Mouse (Mus musculus): ENCODE measurements around the gene Gpalpp1. TPM values are rescaled to one million over a fixed set of nuclear protein-coding genes. Genes with fewer than 3 reads are reported as not detected.

Gene Gpalpp1
- total RNA-seq, 1 experiment = 7.9 TPM

- H3K9ac ChIP-seq (ENCODE audit: insufficient read depth, low read depth, low read length, poor library complexity, severe bottlenecking) = peak overlapping the region; percentile 67; the same call in 1 of the 2 replicates
- in situ Hi-C loops (cut with MboI; ENCODE audit: low sequenced_read_pairs in 2 of 2, unreplicated experiment in 2 of 2) = loop anchor here (25.0 kb wide), 1 partner anchor 194 kb away; no protein-coding TSS in a partner anchor
- TF ChIP-seq CHD2 (IDR thresholded peaks at IDR 0.05; ENCODE audit: low read depth, low read length) (no peak), MAFK (IDR thresholded peaks at IDR 0.05; ENCODE audit: insufficient read depth, low read depth, low read length) (no peak), HCFC1 (IDR thresholded peaks at IDR 0.05; ENCODE audit: borderline replicate concordance, insufficient read depth, low read length) (no peak), ZC3H11A (IDR thresholded peaks at IDR 0.05; ENCODE audit: borderline replicate concordance, low read depth, low read length) (no peak), ZNF384 (IDR thresholded peaks at IDR 0.05; ENCODE audit: low read depth, low read length) (no peak)
These were observed 29.1 kb downstream of the Gpalpp1 start for GRCm38 (mm10) chr14:76081451-76081850.

GRCm38 (mm10) chr14:76077088-76077491 is 33.5 kb downstream of the Gpalpp1 start:
- H3K27ac ChIP-seq (ENCODE audit: insufficient read depth, low read depth, low read length, poor library complexity, severe bottlenecking) = no peak overlapping the region
- H3K9me3 ChIP-seq (ENCODE audit: control insufficient read depth, insufficient read depth, low read depth, low read length) = no peaks in the 10 kb centered on the region
- in situ Hi-C loops (cut with MboI; ENCODE audit: low sequenced_read_pairs in 2 of 2, unreplicated experiment in 2 of 2) = loop anchor here (25.0 kb wide), 1 partner anchor 190 kb away; no protein-coding TSS in a partner anchor
- DNase-seq (ENCODE audit: low read depth, low spot score) = peak; percentile 46
- H3K4me3 ChIP-seq (ENCODE audit: insufficient read depth in 1 of 2, low read depth in 1 of 2, low read length in 2 of 2, poor library complexity in 1 of 2, severe bottlenecking in 1 of 2) = no peak overlapping the region
- no peak overlapping the region for H3K9ac ChIP-seq (ENCODE audit: insufficient read depth, low read depth, low read length, poor library complexity, severe bottlenecking)
- TF ChIP-seq HCFC1 (IDR thresholded peaks at IDR 0.05; ENCODE audit: borderline replicate concordance, insufficient read depth, low read length) (no peak), MAFK (IDR thresholded peaks at IDR 0.05; ENCODE audit: insufficient read depth, low read depth, low read length) (no peak), ZC3H11A (IDR thresholded peaks at IDR 0.05; ENCODE audit: borderline replicate concordance, low read depth, low read length) (peak; percentile 92), CHD2 (IDR thresholded peaks at IDR 0.05; ENCODE audit: low read depth, low read length) (no peak), ZNF384 (IDR thresholded peaks at IDR 0.05; ENCODE audit: low read depth, low read length) (no peak)
- H3K4me1 ChIP-seq (ENCODE audit: control insufficient read depth in 2 of 2, insufficient read depth in 2 of 2, low read length in 2 of 2, poor library complexity in 1 of 2) = peaks cover 8 to 11% of the 10 kb centered on the region in 2 experiments
- no peaks in the 10 kb centered on the region for H3K36me3 ChIP-seq (ENCODE audit: control insufficient read depth, insufficient read depth, low read length, poor library complexity, severe bottlenecking)

More at GRCm38 (mm10) chr14:76081451-76081850, 29.1 kb downstream of the Gpalpp1 start:
- H3K9me3 ChIP-seq (ENCODE audit: control insufficient read depth, insufficient read depth, low read depth, low read length) = no peaks in the 10 kb centered on the region
- peak; percentile 63 for DNase-seq (ENCODE audit: low read depth, low spot score)
- no peaks in the 10 kb centered on the region for H3K36me3 ChIP-seq (ENCODE audit: control insufficient read depth, insufficient read depth, low read length, poor library complexity, severe bottlenecking)
- peak overlapping the region; percentile 26 to 37; a peak in 3 of 4 replicates for H3K4me3 ChIP-seq (ENCODE audit: insufficient read depth in 1 of 2, low read depth in 1 of 2, low read length in 2 of 2, poor library complexity in 1 of 2, severe bottlenecking in 1 of 2)
- H3K4me1 ChIP-seq (ENCODE audit: control insufficient read depth in 2 of 2, insufficient read depth in 2 of 2, low read length in 2 of 2, poor library complexity in 1 of 2) = peaks cover 19 to 22% of the 10 kb centered on the region in 2 experiments
- peak overlapping the region; percentile 54; the same call in 1 of the 2 replicates for H3K27ac ChIP-seq (ENCODE audit: insufficient read depth, low read depth, low read length, poor library complexity, severe bottlenecking)

GRCm38 (mm10) chr14:76076602-76077001 is 34.0 kb downstream of the Gpalpp1 start:
- no peak for DNase-seq (ENCODE audit: low read depth, low spot score)
- in situ Hi-C loops (cut with MboI; ENCODE audit: low sequenced_read_pairs in 2 of 2, unreplicated experiment in 2 of 2) = loop anchor here (25.0 kb wide), 1 partner anchor 189 kb away; no protein-coding TSS in a partner anchor
- TF ChIP-seq ZC3H11A (IDR thresholded peaks at IDR 0.05; ENCODE audit: borderline replicate concordance, low read depth, low read length) = no peak
- no peak for TF ChIP-seq ZNF384 (IDR thresholded peaks at IDR 0.05; ENCODE audit: low read depth, low read length)
- no peak for TF ChIP-seq HCFC1 (IDR thresholded peaks at IDR 0.05; ENCODE audit: borderline replicate concordance, insufficient read depth, low read length)
- TF ChIP-seq MAFK (IDR thresholded peaks at IDR 0.05; ENCODE audit: insufficient read depth, low read depth, low read length) = no peak
- TF ChIP-seq CHD2 (IDR thresholded peaks at IDR 0.05; ENCODE audit: low read depth, low read length) = no peak
- no peak overlapping the region for H3K27ac ChIP-seq (ENCODE audit: insufficient read depth, low read depth, low read length, poor library complexity, severe bottlenecking)
- no peaks in the 10 kb centered on the region for H3K9me3 ChIP-seq (ENCODE audit: control insufficient read depth, insufficient read depth, low read depth, low read length)
- no peak overlapping the region for H3K9ac ChIP-seq (ENCODE audit: insufficient read depth, low read depth, low read length, poor library complexity, severe bottlenecking)
- no peak overlapping the region for H3K4me3 ChIP-seq (ENCODE audit: insufficient read depth in 1 of 2, low read depth in 1 of 2, low read length in 2 of 2, poor library complexity in 1 of 2, severe bottlenecking in 1 of 2)
- H3K36me3 ChIP-seq (ENCODE audit: control insufficient read depth, insufficient read depth, low read length, poor library complexity, severe bottlenecking) = no peaks in the 10 kb centered on the region
- H3K4me1 ChIP-seq (ENCODE audit: control insufficient read depth in 2 of 2, insufficient read depth in 2 of 2, low read length in 2 of 2, poor library complexity in 1 of 2) = peaks cover 7 to 9% of the 10 kb centered on the region in 2 experiments

GRCm38 (mm10) chr14:76075721-76076120 is 34.8 kb downstream of the Gpalpp1 start:
- TF ChIP-seq HCFC1 (IDR thresholded peaks at IDR 0.05; ENCODE audit: borderline replicate concordance, insufficient read depth, low read length) (no peak), ZNF384 (IDR thresholded peaks at IDR 0.05; ENCODE audit: low read depth, low read length) (no peak), CHD2 (IDR thresholded peaks at IDR 0.05; ENCODE audit: low read depth, low read length) (no peak), ZC3H11A (IDR thresholded peaks at IDR 0.05; ENCODE audit: borderline replicate concordance, low read depth, low read length) (no peak), MAFK (IDR thresholded peaks at IDR 0.05; ENCODE audit: insufficient read depth, low read depth, low read length) (no peak)
- Histone ChIP-seq H3K27ac (ENCODE audit: insufficient read depth, low read depth, low read length, poor library complexity, severe bottlenecking) (no peak overlapping the region), H3K9ac (ENCODE audit: insufficient read depth, low read depth, low read length, poor library complexity, severe bottlenecking) (no peak overlapping the region), H3K4me3 (ENCODE audit: insufficient read depth in 1 of 2, low read depth in 1 of 2, low read length in 2 of 2, poor library complexity in 1 of 2, severe bottlenecking in 1 of 2) (no peak overlapping the region), H3K36me3 (ENCODE audit: control insufficient read depth, insufficient read depth, low read length, poor library complexity, severe bottlenecking) (no peaks in the 10 kb centered on the region), H3K9me3 (ENCODE audit: control insufficient read depth, insufficient read depth, low read depth, low read length) (no peaks in the 10 kb centered on the region), H3K4me1 (ENCODE audit: control insufficient read depth in 2 of 2, insufficient read depth in 2 of 2, low read length in 2 of 2, poor library complexity in 1 of 2) (peaks cover 7% of the 10 kb centered on the region in 2 experiments)
- in situ Hi-C loops (cut with MboI; ENCODE audit: low sequenced_read_pairs in 2 of 2, unreplicated experiment in 2 of 2) = loop anchor here (25.0 kb wide), 1 partner anchor 188 kb away; no protein-coding TSS in a partner anchor
- DNase-seq (ENCODE audit: low read depth, low spot score) = no peak

Measured in ES-E14 (cell line).